ENCODE assay signal across 7 mouse cellular contexts in the genomic region with DNA sequence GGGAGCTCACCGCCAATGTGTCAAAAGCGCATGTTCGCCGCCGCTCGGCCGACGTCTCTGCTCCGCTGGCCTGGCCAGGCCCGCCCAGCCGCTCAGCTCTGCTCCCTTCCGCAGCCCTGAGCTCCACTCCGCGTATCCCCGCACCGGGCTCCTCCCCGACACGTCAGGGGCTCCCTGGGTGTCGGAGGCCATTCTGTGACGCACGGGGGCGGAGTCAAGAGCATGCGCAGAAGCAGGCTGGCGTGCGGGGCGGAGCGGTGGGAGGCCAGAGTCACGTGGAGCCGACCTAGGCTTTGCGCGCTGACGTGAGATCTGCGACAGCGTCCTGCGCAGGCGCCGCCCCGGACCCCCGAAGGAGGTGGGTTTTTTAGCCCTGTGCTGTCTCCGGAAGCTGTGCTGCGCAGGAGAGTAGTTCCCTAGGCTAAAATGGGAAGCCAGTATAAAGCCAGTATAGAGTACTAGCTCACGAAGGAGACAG. TPM values are rescaled to one million over a fixed set of nuclear protein-coding genes. Genes with fewer than 3 reads are reported as not detected.
DNase-seq lines count a peak whose midpoint lies in the region; ATAC-seq lines count a peak whose summit lies in the region.

No protein-coding gene starts in this region.

- H3K4me3 ChIP-seq in limb, embryonic 10.5 days: peak overlapping the region; percentile 70
- peak overlapping the region; percentile 93 for H3K4me3 ChIP-seq in midbrain, embryonic 13.5 days (replicated peaks)

- peak overlapping the region; percentile 93 for H3K9ac ChIP-seq in midbrain, embryonic 13.5 days (replicated peaks)

- H3K27me3 ChIP-seq in limb, embryonic 10.5 days (ENCODE audit: low read depth, poor library complexity, severe bottlenecking): no peaks in the 10 kb centered on the region
- H3K27me3 ChIP-seq in midbrain, embryonic 13.5 days: no peaks in the 10 kb centered on the region

- 0% methylated on average over 42 of the region's 42 CpGs for WGBS in limb, embryonic 10.5 days
- 0% methylated on average over 42 of the region's 42 CpGs for WGBS in midbrain, embryonic 13.5 days

- H3K36me3 ChIP-seq in limb, embryonic 10.5 days: no peaks in the 10 kb centered on the region
- no peaks in the 10 kb centered on the region for H3K36me3 ChIP-seq in midbrain, embryonic 13.5 days

- H3K4me1 ChIP-seq in limb, embryonic 10.5 days: peaks cover 24% of the 10 kb centered on the region
- H3K4me1 ChIP-seq in midbrain, embryonic 13.5 days (replicated peaks): peaks cover 37% of the 10 kb centered on the region

- peak overlapping the region; percentile 69 for H3K4me2 ChIP-seq in midbrain, embryonic 13.5 days (replicated peaks)

- peak overlapping the region; percentile 86 for H3K27ac ChIP-seq in limb, embryonic 10.5 days
- peak overlapping the region; percentile 97 for H3K27ac ChIP-seq in midbrain, embryonic 13.5 days

- DNase-seq in adrenal gland, adult 8-10 months: peak; percentile 100
- DNase-seq in embryo, embryonic 9.5 days (ENCODE audit: extremely low spot score): peak; percentile 100
- DNase-seq in kidney, adult 11 months: peak; percentile 99
- DNase-seq in limb, embryonic 10.5 days (ENCODE audit: low spot score): peak; percentile 100
- peak; percentile 99 for DNase-seq in spleen, adult 12 weeks (ENCODE audit: low spot score)

- peak; percentile 94 for ATAC-seq in granulocyte monocyte progenitor cell, adult 5-6 weeks (replicated peaks; ENCODE audit: poor library complexity, severe bottlenecking)
- peak; percentile 100 for ATAC-seq in midbrain, embryonic 13.5 days

- no peaks in the 10 kb centered on the region for H3K9me3 ChIP-seq in limb, embryonic 10.5 days (replicated peaks)
- no peaks in the 10 kb centered on the region for H3K9me3 ChIP-seq in midbrain, embryonic 13.5 days

RNA-seq across cellular contexts. Expression of gene Ndel1, which starts 18.7 kb away (rescaled TPM):
- 10 to 100 TPM; 59.5 to 79.4 (median 68.0) TPM for total RNA-seq in adrenal gland, adult 8-10 months (2022)
- 18.9 and 24.5 TPM in 2 replicates for total RNA-seq in granulocyte monocyte progenitor cell, adult 5-6 weeks (2014; fragmentation: Nextera tagmentation)
- 41.7 and 42.7 TPM in 2 replicates for total RNA-seq in granulocyte monocyte progenitor cell, adult 5-6 weeks (2017)
- polyA plus RNA-seq in limb, embryonic 10.5 days (2016; fragmentation: Nextera tagmentation; extraction: Ambion mirVana): 52.6 and 61.8 TPM in 2 replicates
- 79.9 and 80.8 TPM in 2 replicates for polyA plus RNA-seq in midbrain, embryonic 13.5 days (2015; fragmentation: Nextera tagmentation; extraction: Ambion mirVana)

RNA-seq across cellular contexts. Expression of gene Rnf222, which starts 35.4 kb away (rescaled TPM):
- total RNA-seq in adrenal gland, adult 8-10 months (2022): under 1 TPM in 3 of 4 experiments, not detected in 1; 0.08 to 0.21 (median 0.09) TPM
- not detected in 2 replicates for total RNA-seq in granulocyte monocyte progenitor cell, adult 5-6 weeks (2014; fragmentation: Nextera tagmentation)
- total RNA-seq in granulocyte monocyte progenitor cell, adult 5-6 weeks (2017): not detected in 2 replicates
- 0.04 and 0.09 TPM in 2 replicates for polyA plus RNA-seq in limb, embryonic 10.5 days (2016; fragmentation: Nextera tagmentation; extraction: Ambion mirVana)
- polyA plus RNA-seq in midbrain, embryonic 13.5 days (2015; fragmentation: Nextera tagmentation; extraction: Ambion mirVana): 0.04 and 0.05 TPM in 2 replicates

RNA-seq across cellular contexts. Expression of gene Rpl26, which starts 48.4 kb away (rescaled TPM):
- total RNA-seq in adrenal gland, adult 8-10 months (2022): 1,000 to 10,000 TPM; 1,214 to 1,402 (median 1,307) TPM
- 5,141 and 5,287 TPM in 2 replicates for total RNA-seq in granulocyte monocyte progenitor cell, adult 5-6 weeks (2014; fragmentation: Nextera tagmentation)
- 5,847 and 6,613 TPM in 2 replicates for total RNA-seq in granulocyte monocyte progenitor cell, adult 5-6 weeks (2017)
- 1,058 and 1,266 TPM in 2 replicates for polyA plus RNA-seq in limb, embryonic 10.5 days (2016; fragmentation: Nextera tagmentation; extraction: Ambion mirVana)
- 718 and 727 TPM in 2 replicates for polyA plus RNA-seq in midbrain, embryonic 13.5 days (2015; fragmentation: Nextera tagmentation; extraction: Ambion mirVana)

Comparison
In these comparisons a context has a peak if more than half of its experiments do, and no peak if none do; other contexts are left out.
1. Peak in every context shown above with its lines: DNase-seq, ATAC-seq, H3K4me3 ChIP-seq and H3K27ac ChIP-seq.